Mouse (Mus musculus) brain, embryonic 14.5 days (tissue): ENCODE results near the gene Tspan33. TPM values are rescaled to one million over a fixed set of nuclear protein-coding genes. Genes with fewer than 3 reads are reported as not detected.

Source experiments
- DNase-seq: peaks from one replicate; pipeline ENCODE4 v3.0.0-alpha.2; 2011; ENCODE audit warnings: low read depth
- CTCF ChIP-seq: fragments of 200-500 bp; IDR thresholded peaks from 2 replicates; pipeline ENCODE4 v1.5.1; 2012; ENCODE audit warnings: inconsistent platforms, mild to moderate bottlenecking, moderate library complexity, borderline replicate concordance; ENCODE audit not compliant: insufficient read depth, insufficient read length; ENCODE audit errors: extremely low read depth
- POLR2A ChIP-seq: fragments of 200-500 bp; IDR thresholded peaks from 2 replicates; pipeline ENCODE4 v1.6.1; 2012; ENCODE audit warnings: mild to moderate bottlenecking, inconsistent platforms, borderline replicate concordance; ENCODE audit not compliant: poor library complexity, insufficient read depth, insufficient read length, severe bottlenecking; ENCODE audit errors: extremely low read depth
- polyA plus RNA-seq: library from polyadenylated mRNA; depleted of rRNA; stranded (reverse); fragments of >200 nt; gene quantifications from 2 replicates; pipeline ENCODE4 v1.2.3, GENCODE M21; 2012; rRNA removed

Gene Tspan33
- polyA plus RNA-seq, 1 experiment = 10.6 TPM

- TF ChIP-seq POLR2A = no peak
- no peak for TF ChIP-seq CTCF
- DNase-seq = no peak
These were observed 72.9 kb downstream of the Tspan33 start for GRCm38 (mm10) chr6:29766874-29767273.

Other genes starting within 250 kb of the Tspan33 start
- gene Atp6v1f, start 226.5 kb upstream of the Tspan33 start, polyA plus RNA-seq = 258 and 356 TPM in 2 replicates
- gene Atp6v1fnb, start 222.8 kb upstream of the Tspan33 start, polyA plus RNA-seq = 0.14 and 0.23 TPM in 2 replicates
- 35.4 and 48.3 TPM in 2 replicates for gene Kcp, start 186.3 kb upstream of the Tspan33 start, polyA plus RNA-seq
- 1.6 and 1.9 TPM in 2 replicates for gene Irf5, start 167.6 kb upstream of the Tspan33 start, polyA plus RNA-seq
- 75.1 and 76.8 TPM in 2 replicates for gene Tnpo3, start 84.3 kb upstream of the Tspan33 start, polyA plus RNA-seq
- 31.5 and 37.8 TPM in 2 replicates for gene Smo, start 41.3 kb downstream of the Tspan33 start, polyA plus RNA-seq
- gene Ahcyl2, start 73.8 kb downstream of the Tspan33 start, polyA plus RNA-seq = 23.1 and 32.6 TPM in 2 replicates
- gene Strip2, start 222.8 kb downstream of the Tspan33 start, polyA plus RNA-seq = 2.3 and 3.1 TPM in 2 replicates